16 mouse cellular contexts compared by ENCODE assay signal in genomic region chr14:62347103-62347502, GRCm38 (mm10). TPM values are rescaled to one million over a fixed set of nuclear protein-coding genes. Genes with fewer than 3 reads are reported as not detected.
DNase-seq lines count a peak whose midpoint lies in the region; ATAC-seq and TF ChIP-seq lines count a peak whose summit lies in the region.
"Had no signal": no experiment of that assay in that cellular context is flagged by ENCODE, and none has a peak within 500 bp of the region (broad histone marks: within the 10 kb centered on the region; RNA-seq: fewer than 3 reads in every experiment).

No protein-coding gene starts in this region.

- ATAC-seq in hindbrain, postnatal 0 days, result no peak
- peak; percentile 59 for ATAC-seq in CD4-positive, CD25-positive, alpha-beta regulatory T cell, adult 4 months
- ATAC-seq in heart, embryonic 16.5 days (replicated peaks; ENCODE audit: extremely low read depth, insufficient read depth, low FRiP score), result no peak
- no peak for ATAC-seq in stomach, postnatal 0 days (ENCODE audit: low FRiP score, low TSS enrichment)
- ATAC-seq: forebrain, embryonic 15.5 days; intestine, embryonic 16.5 days had no signal

- H3K27me3 ChIP-seq in hindbrain, postnatal 0 days (ENCODE audit: insufficient read depth, low read length), result no peaks in the 10 kb centered on the region
- no peaks in the 10 kb centered on the region for H3K27me3 ChIP-seq in hindbrain, embryonic 10.5 days (ENCODE audit: insufficient read depth, poor library complexity, severe bottlenecking)
- H3K27me3 ChIP-seq in heart, embryonic 16.5 days (ENCODE audit: control insufficient read depth, insufficient read depth, low read length), result no peaks in the 10 kb centered on the region
- no peaks in the 10 kb centered on the region for H3K27me3 ChIP-seq in stomach, postnatal 0 days (ENCODE audit: control insufficient read depth, insufficient read depth, low read length)
- H3K27me3 ChIP-seq: forebrain, embryonic 15.5 days; limb, embryonic 15.5 days; neural tube, embryonic 12.5 days had no signal

- H3K27ac ChIP-seq in hindbrain, postnatal 0 days, result no peak overlapping the region
- no peak overlapping the region for H3K27ac ChIP-seq in hindbrain, embryonic 10.5 days
- H3K27ac ChIP-seq in heart, embryonic 16.5 days (ENCODE audit: low read length), result 0 out of 2 replicates have a peak overlapping the region, but pooled peaks have one; percentile 7
- no peak overlapping the region for H3K27ac ChIP-seq in stomach, postnatal 0 days (replicated peaks)
- H3K27ac ChIP-seq: forebrain, embryonic 15.5 days; limb, embryonic 15.5 days; neural tube, embryonic 12.5 days had no signal

- no peak overlapping the region for H3K9ac ChIP-seq in hindbrain, postnatal 0 days (replicated peaks; ENCODE audit: low read length)
- no peak overlapping the region; the same call in 1 of the 2 replicates for H3K9ac ChIP-seq in heart, embryonic 16.5 days (ENCODE audit: low read length)
- no peak overlapping the region for H3K9ac ChIP-seq in stomach, postnatal 0 days (ENCODE audit: low read length)
- H3K9ac ChIP-seq: forebrain, embryonic 15.5 days; limb, embryonic 15.5 days; neural tube, embryonic 12.5 days had no signal

- intact Hi-C loops in gastrocnemius, postnatal 14 days (cut with DNase I; ENCODE audit: low total_unique reads), result no loop called here

- H3K36me3 ChIP-seq in hindbrain, postnatal 0 days (ENCODE audit: insufficient read depth, low read length), result no peaks in the 10 kb centered on the region
- H3K36me3 ChIP-seq in hindbrain, embryonic 10.5 days, result peaks cover 17% of the 10 kb centered on the region
- H3K36me3 ChIP-seq in heart, embryonic 16.5 days (ENCODE audit: control insufficient read depth, insufficient read depth), result peaks cover 9% of the 10 kb centered on the region; the same call in 1 of the 2 replicates
- H3K36me3 ChIP-seq in stomach, postnatal 0 days (ENCODE audit: control insufficient read depth, insufficient read depth, low read length), result no peaks in the 10 kb centered on the region; the same call in 1 of the 2 replicates
- H3K36me3 ChIP-seq: neural tube, embryonic 12.5 days had no signal

- WGBS in hindbrain, postnatal 0 days, result 67% methylated on average over 7 of the region's 7 CpGs
- 89% methylated on average over 7 of the region's 7 CpGs for WGBS in hindbrain, embryonic 10.5 days
- WGBS in heart, embryonic 16.5 days, result 77% methylated on average over 7 of the region's 7 CpGs
- 79% methylated on average over 7 of the region's 7 CpGs for WGBS in stomach, postnatal 0 days

- H3K4me2 ChIP-seq in hindbrain, postnatal 0 days (ENCODE audit: low read depth, low read length), result peak overlapping the region; percentile 19; the same call in 1 of the 2 replicates
- no peak overlapping the region for H3K4me2 ChIP-seq in heart, embryonic 16.5 days (ENCODE audit: low read depth, low read length)
- no peak overlapping the region for H3K4me2 ChIP-seq in stomach, postnatal 0 days (replicated peaks; ENCODE audit: low read depth)
- H3K4me2 ChIP-seq: forebrain, embryonic 15.5 days; limb, embryonic 15.5 days; midbrain, embryonic 11.5 days; neural tube, embryonic 12.5 days had no signal

- TF ChIP-seq CTCF in hindbrain, postnatal 0 days (IDR thresholded peaks at IDR 0.05; ENCODE audit: low read depth), result no peak
- TF ChIP-seq CTCF in stomach, postnatal 0 days (IDR thresholded peaks at IDR 0.05; ENCODE audit: low read depth), result no peak

- no peak for TF ChIP-seq EP300 in stomach, postnatal 0 days (optimal IDR thresholded peaks at IDR 0.05)

- no peak overlapping the region for H3K4me3 ChIP-seq in hindbrain, postnatal 0 days (ENCODE audit: low read length)
- H3K4me3 ChIP-seq in hindbrain, embryonic 10.5 days, result no peak overlapping the region
- H3K4me3 ChIP-seq in heart, embryonic 16.5 days (ENCODE audit: low read length), result no peak overlapping the region
- no peak overlapping the region for H3K4me3 ChIP-seq in stomach, postnatal 0 days (ENCODE audit: low read depth, low read length)
- H3K4me3 ChIP-seq: forebrain, embryonic 15.5 days; limb, embryonic 15.5 days; neural tube, embryonic 12.5 days had no signal

- H3K9me3 ChIP-seq in hindbrain, postnatal 0 days (ENCODE audit: low read length), result no peaks in the 10 kb centered on the region
- no peaks in the 10 kb centered on the region for H3K9me3 ChIP-seq in hindbrain, embryonic 10.5 days
- H3K9me3 ChIP-seq in heart, embryonic 16.5 days (replicated peaks; ENCODE audit: control insufficient read depth, low read length), result no peaks in the 10 kb centered on the region
- no peaks in the 10 kb centered on the region for H3K9me3 ChIP-seq in stomach, postnatal 0 days (ENCODE audit: control insufficient read depth, low read length)
- H3K9me3 ChIP-seq: forebrain, embryonic 15.5 days; limb, embryonic 15.5 days; neural tube, embryonic 12.5 days had no signal

- H3K4me1 ChIP-seq in hindbrain, postnatal 0 days (ENCODE audit: insufficient read depth, low read length), result no peaks in the 10 kb centered on the region
- H3K4me1 ChIP-seq in hindbrain, embryonic 10.5 days (replicated peaks), result peaks cover 8% of the 10 kb centered on the region
- H3K4me1 ChIP-seq in heart, embryonic 16.5 days (ENCODE audit: control insufficient read depth, insufficient read depth, low read length), result peaks cover 16% of the 10 kb centered on the region
- H3K4me1 ChIP-seq in stomach, postnatal 0 days (replicated peaks; ENCODE audit: control insufficient read depth, insufficient read depth), result no peaks in the 10 kb centered on the region; the same call in 1 of the 2 replicates

- DNase-seq in gastrocnemius, adult 18-20 months (ENCODE audit: low spot score), result peak; percentile 17
- DNase-seq in gastrocnemius, postnatal 14 days, result no peak
- peak; percentile 23 for DNase-seq in hindbrain, postnatal 0 days (ENCODE audit: low spot score)
- DNase-seq in hindbrain, embryonic 10.5 days (ENCODE audit: low spot score), result no peak
- DNase-seq in stomach, postnatal 0 days (ENCODE audit: low spot score), result no peak
- DNase-seq in kidney, adult 8-10 months, result no peak
- DNase-seq: gastrocnemius, postnatal 25 days; right cerebral cortex, adult 18-20 months had no signal

RNA-seq across cellular contexts. Expression of gene Dleu7, which starts 54.3 kb away (rescaled TPM):
- under 1 TPM in 1 of 2 experiments, not detected in 1; 0.17 TPM for total RNA-seq in gastrocnemius, adult 18-20 months (2021)
- not detected for total RNA-seq in gastrocnemius, postnatal 14 days (2021)
- total RNA-seq in hindbrain, postnatal 0 days (2014; rRNA removed), result 22.1 and 31.2 TPM in 2 replicates
- 16.2 and 16.8 TPM in 2 replicates for polyA plus RNA-seq in hindbrain, postnatal 0 days (2015; fragmentation: Nextera tagmentation; extraction: Ambion mirVana)
- 1.8 and 1.9 TPM in 2 replicates for polyA plus RNA-seq in hindbrain, embryonic 10.5 days (2016; fragmentation: Nextera tagmentation; extraction: Ambion mirVana)
- polyA plus RNA-seq in CD4-positive, CD25-positive, alpha-beta regulatory T cell, adult 4 months (2017; shearing (Covaris generic)), result not detected
- polyA plus RNA-seq in heart, embryonic 16.5 days (2015; fragmentation: Nextera tagmentation; extraction: Ambion mirVana), result 0.55 and 0.81 TPM in 2 replicates
- 0.18 TPM in 2 replicates for polyA plus RNA-seq in stomach, postnatal 0 days (2015; fragmentation: Nextera tagmentation; extraction: Ambion mirVana)
- total RNA-seq: gastrocnemius, postnatal 25 days; MEL had no signal

RNA-seq across cellular contexts. Expression of gene Rnaseh2b, which starts 54.7 kb away (rescaled TPM):
- 1 to 10 TPM; 4.1 to 4.4 TPM for total RNA-seq in gastrocnemius, adult 18-20 months (2021)
- 1 to 10 TPM; 4.3 to 5.6 TPM for total RNA-seq in gastrocnemius, postnatal 14 days (2021)
- 20.4 and 22.3 TPM in 2 replicates for total RNA-seq in hindbrain, postnatal 0 days (2014; rRNA removed)
- polyA plus RNA-seq in hindbrain, postnatal 0 days (2015; fragmentation: Nextera tagmentation; extraction: Ambion mirVana), result 40.8 and 42.5 TPM in 2 replicates
- 60.7 TPM in 2 replicates for polyA plus RNA-seq in hindbrain, embryonic 10.5 days (2016; fragmentation: Nextera tagmentation; extraction: Ambion mirVana)
- 10 to 100 TPM; 24.5 to 34.1 TPM for polyA plus RNA-seq in CD4-positive, CD25-positive, alpha-beta regulatory T cell, adult 4 months (2017; shearing (Covaris generic))
- 47.2 and 53.3 TPM in 2 replicates for polyA plus RNA-seq in heart, embryonic 16.5 days (2015; fragmentation: Nextera tagmentation; extraction: Ambion mirVana)
- 36.7 and 38.6 TPM in 2 replicates for polyA plus RNA-seq in stomach, postnatal 0 days (2015; fragmentation: Nextera tagmentation; extraction: Ambion mirVana)

Comparison
In these comparisons a context has a peak if more than half of its experiments do, and no peak if none do; other contexts are left out.
1. DNase-seq: peak in gastrocnemius, adult 18-20 months (single experiment) and hindbrain, postnatal 0 days (single experiment); none in gastrocnemius, postnatal 14 days (single experiment), hindbrain, embryonic 10.5 days (single experiment), stomach, postnatal 0 days (single experiment) and kidney, adult 8-10 months (0 of 2).